Mouse (Mus musculus): ENCODE results near the gene Rab42. TPM values are rescaled to one million over a fixed set of nuclear protein-coding genes. Genes with fewer than 3 reads are reported as not detected.

Rab42 gene
- polyA plus RNA-seq, 1 experiment from 2014 or later, result 1.5 TPM

DNA sequence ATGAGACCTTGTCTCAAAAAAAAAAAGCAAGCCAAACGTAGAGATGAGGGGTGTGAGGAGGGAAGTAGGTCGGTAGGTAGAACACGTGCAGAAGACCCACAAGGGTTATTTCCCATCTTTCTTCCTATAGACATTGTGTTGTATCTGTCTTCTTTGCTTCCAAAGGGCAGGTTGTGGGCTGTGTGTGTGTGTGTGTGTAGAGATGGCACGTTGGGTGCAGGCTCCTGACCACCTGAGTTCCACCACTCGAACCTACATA is 40.9 kb downstream of the Rab42 start:
- Histone ChIP-seq H3K36me3 (no peaks in the 10 kb centered on the region), H3K4me2 (replicated peaks) (no peak overlapping the region), H3K9ac (no peak overlapping the region), H3K4me1 (peaks cover 23% of the 10 kb centered on the region), H3K4me3 (0 out of 2 replicates have a peak overlapping the region, but pooled peaks have one; percentile 90), H3K27ac (no peak overlapping the region), H3K27me3 (no peaks in the 10 kb centered on the region), H3K9me3 (replicated peaks) (no peaks in the 10 kb centered on the region)
- WGBS, result 80% methylated on average over 5 of the region's 5 CpGs
- ATAC-seq (ENCODE audit: low FRiP score), result no peak

DNA sequence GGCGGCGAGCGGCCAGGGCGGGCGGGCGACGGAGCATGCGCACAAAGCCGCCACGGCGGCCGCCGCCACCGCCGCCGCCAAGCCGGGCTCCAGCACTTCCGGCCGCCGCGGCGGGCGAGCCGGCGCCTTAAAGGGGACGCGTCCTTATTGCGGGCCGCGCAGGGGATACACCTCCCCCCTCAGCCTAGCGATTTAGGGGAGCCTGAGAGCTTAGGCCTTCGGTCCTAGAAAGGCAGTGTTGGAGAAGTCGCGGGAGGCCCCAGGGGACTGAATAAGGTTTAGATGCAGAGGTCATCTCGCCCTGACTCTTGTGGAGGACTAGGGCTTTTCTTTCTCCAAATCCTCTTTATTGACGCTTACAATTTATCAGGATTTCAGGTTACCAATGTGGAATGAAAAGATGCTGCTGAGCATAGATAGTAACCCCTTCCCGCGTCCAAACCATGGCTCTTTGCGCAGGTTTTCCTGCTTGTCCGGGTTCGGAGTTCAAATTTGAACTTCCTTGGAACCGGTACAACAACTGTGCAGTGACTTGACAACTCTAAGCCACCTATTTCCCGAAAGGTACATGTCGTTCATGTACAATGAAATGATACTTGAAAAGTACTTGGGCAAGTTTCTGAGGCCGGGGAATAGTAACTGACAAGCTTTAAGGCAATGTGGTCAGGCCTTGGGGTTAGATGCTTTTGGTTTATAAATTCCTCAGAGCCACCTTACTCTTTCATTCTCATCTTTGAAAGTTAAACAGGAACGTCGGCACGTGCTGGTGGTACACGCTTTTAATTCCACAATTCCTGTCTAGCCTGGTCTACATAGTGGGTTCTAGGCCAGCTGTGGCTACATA is 41.4 kb downstream of the Rab42 start, which contains the start of gene Gmeb1:
Gene Gmeb1 (minus strand): TSS at position 89 of the 844 bp plus-strand sequence.
- 17% methylated on average over 42 of the region's 49 CpGs for WGBS
- H3K27me3 ChIP-seq, result no peaks in the 10 kb centered on the region
- H3K9me3 ChIP-seq (replicated peaks), result no peaks in the 10 kb centered on the region
- H3K4me1 ChIP-seq, result peaks cover 23% of the 10 kb centered on the region
- peak within 1 kb of the TSS; percentile 89 for H3K4me2 ChIP-seq (replicated peaks)
- H3K36me3 ChIP-seq, result no peaks in the 10 kb centered on the region
- H3K27ac ChIP-seq, result peak within 1 kb of the TSS; percentile 93
- H3K9ac ChIP-seq, result peak within 1 kb of the TSS; percentile 98
- peak; percentile 90 for ATAC-seq (ENCODE audit: low FRiP score)
- H3K4me3 ChIP-seq, result peak within 1 kb of the TSS; percentile 90

DNA sequence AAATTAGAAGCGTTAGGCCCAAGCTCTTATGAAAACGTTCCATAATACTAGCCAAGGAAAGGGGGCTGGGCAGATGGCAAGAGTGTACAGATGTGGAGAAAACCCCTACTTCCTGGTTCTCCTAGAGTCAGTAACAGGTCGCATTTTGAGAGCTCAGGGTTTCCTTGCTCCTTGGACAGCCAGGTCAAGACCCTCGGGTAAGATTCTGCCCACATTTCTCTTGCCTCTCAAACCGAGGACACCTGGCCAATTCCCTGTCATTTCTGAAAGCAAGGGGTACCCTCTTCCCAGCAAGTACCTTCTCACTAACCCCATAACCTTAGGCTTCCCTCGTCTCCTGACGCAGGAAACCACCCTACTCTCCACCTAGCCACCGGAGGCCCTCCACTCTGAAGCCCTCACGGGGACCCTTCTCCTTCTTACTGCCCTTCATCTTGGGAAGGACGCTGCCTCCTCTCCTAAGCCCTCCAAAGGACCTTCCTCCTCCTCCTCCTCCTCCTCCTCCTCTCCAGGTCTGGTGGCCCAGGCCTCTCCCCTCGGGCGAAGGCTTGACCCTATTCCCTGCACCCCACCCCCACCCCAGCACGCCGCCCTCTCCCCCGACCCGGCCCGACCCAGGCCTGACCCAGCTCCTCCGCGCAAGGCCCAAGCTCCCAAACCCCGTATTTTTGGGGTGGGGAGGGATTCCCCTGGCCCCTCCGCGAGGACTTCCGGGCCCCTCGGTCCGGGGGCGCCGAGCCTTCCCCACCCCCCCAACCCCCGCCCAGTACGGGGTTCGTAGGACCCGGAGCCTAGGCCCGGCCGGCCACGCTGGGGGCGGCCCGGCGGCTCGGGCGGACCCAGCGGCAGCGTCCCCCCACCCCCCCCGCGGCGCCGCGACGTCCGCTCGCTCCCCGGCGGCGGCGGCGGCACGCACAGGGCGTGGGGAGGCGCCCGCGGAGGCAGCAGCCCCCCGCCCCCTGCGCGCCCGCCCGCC is 42.5 kb downstream of the Rab42 start:
- H3K4me3 ChIP-seq, result peak overlapping the region; percentile 90
- H3K9ac ChIP-seq, result peak overlapping the region; percentile 98
- 5% methylated on average over 28 of the region's 64 CpGs for WGBS
- no peaks in the 10 kb centered on the region for H3K27me3 ChIP-seq
- peaks cover 23% of the 10 kb centered on the region for H3K4me1 ChIP-seq
- peak overlapping the region; percentile 89 for H3K4me2 ChIP-seq (replicated peaks)
- H3K36me3 ChIP-seq, result no peaks in the 10 kb centered on the region
- peak; percentile 80 for ATAC-seq (ENCODE audit: low FRiP score)
- H3K9me3 ChIP-seq (replicated peaks), result no peaks in the 10 kb centered on the region
- peak overlapping the region; percentile 93 for H3K27ac ChIP-seq

DNA sequence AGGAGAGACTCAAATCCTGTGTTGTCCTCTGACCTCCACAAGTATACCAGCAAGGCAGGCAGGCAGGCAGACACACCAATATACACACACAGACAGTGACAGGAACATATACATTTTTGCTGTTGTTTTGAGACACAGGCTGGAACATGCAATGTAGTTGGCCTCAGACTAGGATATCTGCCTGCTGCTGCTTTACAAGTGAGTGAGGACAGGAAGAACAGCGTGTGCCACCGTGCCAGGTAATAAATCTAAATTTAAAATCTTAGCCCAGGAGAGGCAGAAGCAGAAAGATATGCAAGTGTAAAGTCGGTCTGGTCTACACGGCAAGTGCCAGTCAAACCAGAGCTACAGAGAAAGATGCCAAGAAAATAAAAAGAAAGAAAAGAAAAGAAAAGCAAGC is 43.9 kb downstream of the Rab42 start:
- Histone ChIP-seq H3K27ac (no peak overlapping the region), H3K9ac (no peak overlapping the region), H3K4me1 (peaks cover 23% of the 10 kb centered on the region), H3K9me3 (replicated peaks) (no peaks in the 10 kb centered on the region), H3K4me2 (replicated peaks) (no peak overlapping the region; the same call in 1 of the 2 replicates), H3K27me3 (no peaks in the 10 kb centered on the region), H3K4me3 (no peak overlapping the region), H3K36me3 (no peaks in the 10 kb centered on the region)
- 93% methylated on average over 4 of the region's 4 CpGs for WGBS
- ATAC-seq (ENCODE audit: low FRiP score), result no peak

DNA sequence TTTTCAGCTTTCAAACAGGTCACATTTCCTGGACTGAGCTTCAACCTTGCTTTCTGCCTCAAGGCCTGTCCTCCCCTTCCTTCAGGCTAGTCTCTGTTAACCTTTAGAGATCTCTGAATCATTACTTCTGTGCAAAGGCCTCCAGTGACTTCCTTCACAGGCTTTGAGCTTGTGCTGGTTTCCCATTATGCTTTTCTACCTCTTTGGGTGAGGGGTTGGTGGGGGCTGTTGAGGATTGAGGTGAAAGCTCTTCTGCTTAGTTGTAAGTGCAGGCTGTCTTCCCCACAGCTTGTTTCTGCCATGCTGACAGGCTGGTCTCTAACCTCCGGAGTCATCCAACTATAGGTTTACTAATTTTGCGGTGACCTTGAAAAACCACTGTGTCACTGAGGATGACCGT is 46.8 kb downstream of the Rab42 start:
- H3K4me2 ChIP-seq (replicated peaks), result no peak overlapping the region
- no peak overlapping the region for H3K9ac ChIP-seq
- 92% methylated on average over 3 of the region's 3 CpGs for WGBS
- H3K4me1 ChIP-seq, result peaks cover 18% of the 10 kb centered on the region
- no peak for ATAC-seq (ENCODE audit: low FRiP score)
- no peaks in the 10 kb centered on the region for H3K9me3 ChIP-seq (replicated peaks)
- H3K4me3 ChIP-seq, result no peak overlapping the region
- no peak overlapping the region for H3K27ac ChIP-seq
- no peaks in the 10 kb centered on the region for H3K27me3 ChIP-seq
- H3K36me3 ChIP-seq, result peaks cover 2% of the 10 kb centered on the region

DNA sequence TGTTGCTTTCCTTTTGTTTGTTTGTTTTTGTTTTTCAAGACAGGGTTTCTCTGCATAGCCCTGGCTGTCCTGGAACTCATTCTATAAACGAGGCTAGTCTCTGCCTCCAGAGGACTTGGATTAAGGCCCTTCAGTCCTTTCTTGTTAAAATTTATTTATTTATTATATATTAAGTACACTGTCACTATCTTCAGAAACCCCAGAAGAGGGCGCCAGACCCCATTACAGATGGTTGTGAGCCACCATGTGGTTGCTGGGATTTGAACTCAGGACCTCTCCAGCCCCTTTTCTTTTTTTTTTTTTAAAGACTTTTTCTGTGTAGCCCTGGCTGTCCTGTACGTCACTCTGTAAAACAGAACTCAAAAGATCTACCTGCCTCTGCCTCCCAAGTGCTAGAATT is 48.2 kb downstream of the Rab42 start:
- Histone ChIP-seq H3K4me2 (replicated peaks) (no peak overlapping the region), H3K27ac (no peak overlapping the region), H3K4me1 (peaks cover 12% of the 10 kb centered on the region), H3K9ac (no peak overlapping the region), H3K36me3 (peaks cover 14% of the 10 kb centered on the region), H3K27me3 (no peaks in the 10 kb centered on the region), H3K4me3 (no peak overlapping the region), H3K9me3 (replicated peaks) (no peaks in the 10 kb centered on the region)
- no peak for ATAC-seq (ENCODE audit: low FRiP score)
- 77% methylated on average over 3 of the region's 3 CpGs for WGBS

DNA sequence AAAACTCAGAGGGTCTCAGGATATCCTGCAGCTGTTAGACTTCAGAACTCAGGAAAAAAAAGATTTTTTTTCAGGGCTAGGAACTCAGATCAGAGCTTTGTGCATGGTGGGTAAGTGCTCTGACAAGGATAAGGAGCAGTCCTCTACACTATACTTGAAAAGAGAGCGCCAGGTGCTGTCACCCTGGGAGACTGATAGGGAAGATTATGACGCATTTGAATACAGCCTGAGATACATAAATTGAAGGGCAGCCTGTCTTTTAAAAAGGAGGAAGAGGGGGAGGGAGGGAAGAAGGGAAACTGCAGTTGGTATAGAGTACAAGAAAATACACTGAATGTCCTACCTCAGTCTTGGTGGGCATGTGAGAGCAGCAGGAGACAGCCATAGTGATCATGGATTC is 49.6 kb downstream of the Rab42 start:
- H3K27me3 ChIP-seq, result no peaks in the 10 kb centered on the region
- H3K27ac ChIP-seq, result no peak overlapping the region
- H3K9me3 ChIP-seq (replicated peaks), result no peaks in the 10 kb centered on the region
- no peak for ATAC-seq (ENCODE audit: low FRiP score)
- no peaks in the 10 kb centered on the region for H3K4me1 ChIP-seq
- no peak overlapping the region for H3K9ac ChIP-seq
- peaks cover 25% of the 10 kb centered on the region for H3K36me3 ChIP-seq
- 95% methylated on average over 2 of the region's 2 CpGs for WGBS
- H3K4me2 ChIP-seq (replicated peaks), result no peak overlapping the region
- H3K4me3 ChIP-seq, result no peak overlapping the region

DNA sequence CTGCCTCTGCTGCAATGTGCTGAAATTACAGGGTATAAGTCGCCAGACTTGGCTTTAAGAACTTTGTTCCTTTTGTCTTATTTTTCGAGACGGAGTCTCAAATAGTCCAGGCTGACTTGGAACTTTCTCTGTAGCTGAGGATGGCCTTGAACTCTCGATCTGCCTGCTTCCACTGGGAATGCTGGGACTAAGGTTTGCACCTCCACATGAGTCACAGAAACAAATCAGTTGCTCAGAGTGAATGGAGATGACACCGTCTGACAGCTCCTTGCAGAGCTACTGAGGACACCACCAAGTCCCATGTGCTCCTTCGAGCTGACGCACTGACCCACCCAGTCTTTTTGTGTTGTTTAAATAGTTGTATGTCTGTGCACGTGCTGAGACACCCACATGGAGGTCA is 50.1 kb downstream of the Rab42 start:
- no peak overlapping the region for H3K4me2 ChIP-seq (replicated peaks)
- H3K36me3 ChIP-seq, result peaks cover 30% of the 10 kb centered on the region
- ATAC-seq (ENCODE audit: low FRiP score), result no peak
- no peak overlapping the region for H3K4me3 ChIP-seq
- H3K27ac ChIP-seq, result no peak overlapping the region
- 88% methylated on average over 8 of the region's 8 CpGs for WGBS
- H3K9ac ChIP-seq, result no peak overlapping the region
- H3K9me3 ChIP-seq (replicated peaks), result no peaks in the 10 kb centered on the region
- no peaks in the 10 kb centered on the region for H3K27me3 ChIP-seq
- no peaks in the 10 kb centered on the region for H3K4me1 ChIP-seq

Other genes with a start within 250 kb of the Rab42 start
- gene Gm10300, start 228.7 kb downstream of the Rab42 start, polyA plus RNA-seq (2016; fragmentation: Nextera tagmentation; extraction: Ambion mirVana), result 0.09 TPM in 2 replicates
- gene Epb41, start 228.1 kb downstream of the Rab42 start, polyA plus RNA-seq (2016; fragmentation: Nextera tagmentation; extraction: Ambion mirVana), result 198 and 210 TPM in 2 replicates
- 0.08 and 0.18 TPM in 2 replicates for gene Oprd1, start 158.9 kb downstream of the Rab42 start, polyA plus RNA-seq (2016; fragmentation: Nextera tagmentation; extraction: Ambion mirVana)
- gene Ythdf2, start 91.1 kb downstream of the Rab42 start, polyA plus RNA-seq (2016; fragmentation: Nextera tagmentation; extraction: Ambion mirVana), result 141 and 149 TPM in 2 replicates
- gene Gmeb1, start 41.8 kb downstream of the Rab42 start, polyA plus RNA-seq (2016; fragmentation: Nextera tagmentation; extraction: Ambion mirVana), result 41.3 and 43.3 TPM in 2 replicates
- gene Taf12, start 29.0 kb downstream of the Rab42 start, polyA plus RNA-seq (2016; fragmentation: Nextera tagmentation; extraction: Ambion mirVana), result 53.6 and 58.5 TPM in 2 replicates
- gene Trnau1ap, start 26.2 kb upstream of the Rab42 start, polyA plus RNA-seq (2016; fragmentation: Nextera tagmentation; extraction: Ambion mirVana), result 80.1 and 80.6 TPM in 2 replicates
- gene Rcc1, start 50.2 kb upstream of the Rab42 start, polyA plus RNA-seq (2016; fragmentation: Nextera tagmentation; extraction: Ambion mirVana), result 65.8 and 67.5 TPM in 2 replicates
- gene Phactr4, start 119.1 kb upstream of the Rab42 start, polyA plus RNA-seq (2016; fragmentation: Nextera tagmentation; extraction: Ambion mirVana), result 18.4 and 19.7 TPM in 2 replicates
- gene Med18, start 160.5 kb upstream of the Rab42 start, polyA plus RNA-seq (2016; fragmentation: Nextera tagmentation; extraction: Ambion mirVana), result 18.9 and 24.5 TPM in 2 replicates
- 11.1 and 12.1 TPM in 2 replicates for gene Sesn2, start 207.1 kb upstream of the Rab42 start, polyA plus RNA-seq (2016; fragmentation: Nextera tagmentation; extraction: Ambion mirVana)
- gene Atpif1, start 230.3 kb upstream of the Rab42 start, polyA plus RNA-seq (2016; fragmentation: Nextera tagmentation; extraction: Ambion mirVana), result 1,136 and 1,234 TPM in 2 replicates
- 159 and 164 TPM in 2 replicates for gene Dnajc8, start 232.2 kb upstream of the Rab42 start, polyA plus RNA-seq (2016; fragmentation: Nextera tagmentation; extraction: Ambion mirVana)